Mouse (Mus musculus): ENCODE data around the gene Rab10. TPM values are rescaled to one million over a fixed set of nuclear protein-coding genes. Genes with fewer than 3 reads are reported as not detected.
A peak's percentile ranks its signal among the peaks of the same experiment; 100 is the strongest.

Gene Rab10
- polyA plus RNA-seq, 1 experiment: 108 TPM

DNA sequence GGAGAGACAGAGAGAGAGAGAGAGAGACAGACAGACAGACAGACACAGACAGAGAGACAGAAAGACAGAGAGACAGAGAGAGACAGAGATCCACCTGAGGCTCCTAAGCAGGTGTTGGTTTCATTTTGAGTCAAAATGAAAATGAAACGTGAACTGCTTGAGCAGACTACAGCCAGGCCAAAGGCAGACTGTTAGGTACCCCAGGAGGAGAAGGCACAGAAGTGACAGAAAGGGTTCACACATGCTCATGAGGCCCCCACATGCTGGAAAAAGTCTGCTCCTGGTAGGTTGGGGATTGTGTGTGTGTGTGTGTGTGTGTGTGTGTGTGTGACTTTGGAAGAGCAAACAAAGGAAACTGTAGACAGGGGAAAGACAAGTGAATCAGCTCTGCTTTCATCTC lies 29.2 kb upstream of the Rab10 start:
- no peak overlapping the region for H3K27ac ChIP-seq (ENCODE audit: insufficient read depth, low read length)
- TF ChIP-seq CTCF (IDR thresholded peaks at IDR 0.05; ENCODE audit: extremely low read depth, insufficient read depth, low read length) (no peak), POLR2A (IDR thresholded peaks at IDR 0.05; ENCODE audit: extremely low read depth, insufficient read depth, low read length) (no peak)
- no peaks in the 10 kb centered on the region for H3K4me1 ChIP-seq (ENCODE audit: control insufficient read depth, insufficient read depth, low read length)
- no peak overlapping the region for H3K4me3 ChIP-seq (ENCODE audit: insufficient read depth, low read length)

- H3K4me3 ChIP-seq (ENCODE audit: insufficient read depth, low read length): no peak overlapping the region
- H3K27ac ChIP-seq (ENCODE audit: insufficient read depth, low read length): no peak overlapping the region
- H3K4me1 ChIP-seq (ENCODE audit: control insufficient read depth, insufficient read depth, low read length): no peaks in the 10 kb centered on the region
- no peak for TF ChIP-seq POLR2A (IDR thresholded peaks at IDR 0.05; ENCODE audit: extremely low read depth, insufficient read depth, low read length)
- TF ChIP-seq CTCF (IDR thresholded peaks at IDR 0.05; ENCODE audit: extremely low read depth, insufficient read depth, low read length): no peak
Measured at GRCm38 (mm10) chr12:3329677-3330076, 19.9 kb upstream of the Rab10 start.

GRCm38 (mm10) chr12:3325232-3325631 lies 15.5 kb upstream of the Rab10 start:
- no peak overlapping the region for H3K4me3 ChIP-seq (ENCODE audit: insufficient read depth, low read length)
- TF ChIP-seq CTCF (IDR thresholded peaks at IDR 0.05; ENCODE audit: extremely low read depth, insufficient read depth, low read length): no peak
- H3K27ac ChIP-seq (ENCODE audit: insufficient read depth, low read length): no peak overlapping the region
- 0 out of 2 replicates have a peak, but pooled peaks cover 1% of the 10 kb centered on the region for H3K4me1 ChIP-seq (ENCODE audit: control insufficient read depth, insufficient read depth, low read length)

GRCm38 (mm10) chr12:3323241-3323640 lies 13.5 kb upstream of the Rab10 start:
- peak overlapping the region; percentile 67; the same call in 1 of the 2 replicates for H3K27ac ChIP-seq (ENCODE audit: insufficient read depth, low read length)
- H3K4me3 ChIP-seq (ENCODE audit: insufficient read depth, low read length): no peak overlapping the region

DNA sequence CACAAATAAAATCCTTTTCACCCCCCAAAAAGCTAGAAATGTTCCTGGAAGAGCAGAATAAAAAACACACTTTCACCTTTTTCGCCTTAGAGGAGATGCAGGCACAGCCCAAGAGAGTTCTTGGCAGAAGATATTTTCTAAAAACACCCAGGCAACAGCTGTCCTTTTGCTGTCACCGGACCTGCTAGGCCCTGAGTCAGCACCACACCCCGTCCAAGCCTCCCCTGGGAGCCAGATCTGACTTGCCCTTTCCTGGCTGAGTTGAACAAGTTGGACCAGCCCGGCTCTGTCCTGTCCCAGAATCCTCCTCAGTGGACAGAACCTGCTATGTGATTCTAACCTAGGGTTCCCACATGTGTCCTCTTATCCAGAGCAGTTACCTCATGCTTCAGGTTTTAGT lies 9.6 kb upstream of the Rab10 start:
- 0 out of 2 replicates have a peak, but pooled peaks cover 1% of the 10 kb centered on the region for H3K4me1 ChIP-seq (ENCODE audit: control insufficient read depth, insufficient read depth, low read length)
- H3K4me3 ChIP-seq (ENCODE audit: insufficient read depth, low read length): no peak overlapping the region
- TF ChIP-seq POLR2A (IDR thresholded peaks at IDR 0.05; ENCODE audit: extremely low read depth, insufficient read depth, low read length): no peak
- no peak for TF ChIP-seq CTCF (IDR thresholded peaks at IDR 0.05; ENCODE audit: extremely low read depth, insufficient read depth, low read length)
- no peak overlapping the region for H3K27ac ChIP-seq (ENCODE audit: insufficient read depth, low read length)

More at GRCm38 (mm10) chr12:3323241-3323640, 13.5 kb upstream of the Rab10 start:
- H3K4me1 ChIP-seq (ENCODE audit: control insufficient read depth, insufficient read depth, low read length): 0 out of 2 replicates have a peak, but pooled peaks cover 1% of the 10 kb centered on the region
- no peak for TF ChIP-seq CTCF (IDR thresholded peaks at IDR 0.05; ENCODE audit: extremely low read depth, insufficient read depth, low read length)
- TF ChIP-seq POLR2A (IDR thresholded peaks at IDR 0.05; ENCODE audit: extremely low read depth, insufficient read depth, low read length): no peak

DNA sequence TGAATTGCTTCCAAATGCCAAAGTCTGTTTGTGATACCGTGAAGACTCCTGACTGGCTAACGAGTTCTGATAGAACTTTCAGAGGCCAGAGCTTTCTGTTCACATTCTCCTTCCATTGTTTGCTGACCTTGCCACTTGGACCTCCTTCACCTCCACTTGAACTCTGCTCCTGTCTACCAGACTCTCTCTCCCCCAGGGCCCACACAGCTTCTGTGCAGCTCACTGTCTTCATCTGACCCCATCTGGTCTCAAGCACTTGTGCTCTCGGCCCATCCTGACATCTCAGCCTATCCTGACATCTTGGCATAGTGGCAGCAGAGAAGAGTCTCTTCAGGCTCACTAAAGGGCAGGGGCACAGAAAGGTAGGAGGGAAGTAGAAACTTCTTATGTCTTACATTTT lies 7.2 kb upstream of the Rab10 start:
- Histone ChIP-seq H3K4me3 (ENCODE audit: insufficient read depth, low read length) (no peak overlapping the region), H3K4me1 (ENCODE audit: control insufficient read depth, insufficient read depth, low read length) (no peaks in the 10 kb centered on the region), H3K27ac (ENCODE audit: insufficient read depth, low read length) (no peak overlapping the region)
- TF ChIP-seq CTCF (IDR thresholded peaks at IDR 0.05; ENCODE audit: extremely low read depth, insufficient read depth, low read length) (no peak), POLR2A (IDR thresholded peaks at IDR 0.05; ENCODE audit: extremely low read depth, insufficient read depth, low read length) (no peak)

DNA sequence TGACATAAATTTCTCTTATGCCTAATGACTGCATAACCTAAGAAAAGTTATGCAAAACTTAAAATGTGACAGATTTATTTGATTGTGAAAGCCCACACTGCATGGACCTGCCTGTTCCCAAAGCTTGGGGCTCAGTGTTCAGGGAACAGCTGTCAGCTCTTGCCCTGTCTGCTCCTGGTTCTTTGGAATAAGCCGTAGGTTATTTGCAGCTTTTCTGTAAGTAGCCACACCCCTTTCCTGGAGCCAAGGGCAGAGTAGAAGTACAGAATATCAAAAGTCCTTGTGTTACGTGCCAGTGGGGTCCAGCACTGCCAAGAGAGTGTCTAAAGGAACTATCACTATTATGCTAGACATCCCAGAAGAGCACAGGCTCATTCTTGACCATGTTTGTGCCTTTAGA lies 6.3 kb upstream of the Rab10 start:
- no peak overlapping the region for H3K27ac ChIP-seq (ENCODE audit: insufficient read depth, low read length)
- no peak overlapping the region for H3K4me3 ChIP-seq (ENCODE audit: insufficient read depth, low read length)
- TF ChIP-seq POLR2A (IDR thresholded peaks at IDR 0.05; ENCODE audit: extremely low read depth, insufficient read depth, low read length) (no peak), CTCF (IDR thresholded peaks at IDR 0.05; ENCODE audit: extremely low read depth, insufficient read depth, low read length) (no peak)

DNA sequence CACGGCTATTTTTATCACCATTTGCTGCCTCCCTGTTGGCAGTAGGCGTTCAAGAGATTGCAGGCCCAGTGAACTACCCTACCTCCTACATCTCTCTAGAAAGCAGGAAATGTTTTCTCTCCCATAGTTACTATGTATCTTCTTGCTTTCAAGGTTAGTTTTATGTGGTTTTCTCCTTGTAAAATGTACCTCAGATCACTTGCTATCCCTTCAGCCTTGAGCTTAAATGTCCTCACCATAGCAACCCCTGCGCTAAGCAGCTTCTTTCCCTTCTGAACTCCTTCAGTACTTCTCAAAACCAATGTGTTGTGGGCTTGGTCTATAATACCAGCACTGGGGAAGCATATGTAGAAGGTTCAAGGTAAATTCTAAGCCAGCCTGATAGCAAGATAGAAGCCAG lies 3.1 kb upstream of the Rab10 start:
- Histone ChIP-seq H3K4me1 (ENCODE audit: control insufficient read depth, insufficient read depth, low read length) (no peaks in the 10 kb centered on the region), H3K4me3 (ENCODE audit: insufficient read depth, low read length) (no peak overlapping the region), H3K27ac (ENCODE audit: insufficient read depth, low read length) (no peak overlapping the region)
- no peak for TF ChIP-seq POLR2A (IDR thresholded peaks at IDR 0.05; ENCODE audit: extremely low read depth, insufficient read depth, low read length)
- TF ChIP-seq CTCF (IDR thresholded peaks at IDR 0.05; ENCODE audit: extremely low read depth, insufficient read depth, low read length): no peak

More for the DNA sequence above, 6.3 kb upstream of the Rab10 start:
- H3K4me1 ChIP-seq (ENCODE audit: control insufficient read depth, insufficient read depth, low read length): no peaks in the 10 kb centered on the region

GRCm38 (mm10) chr12:3310321-3310692 lies 538 bp upstream of the Rab10 start:
- peak overlapping the region; percentile 58 for H3K4me3 ChIP-seq (ENCODE audit: insufficient read depth, low read length)
- peaks cover 4% of the 10 kb centered on the region; the same call in 1 of the 2 replicates for H3K4me1 ChIP-seq (ENCODE audit: control insufficient read depth, insufficient read depth, low read length)
- TF ChIP-seq CTCF (IDR thresholded peaks at IDR 0.05; ENCODE audit: extremely low read depth, insufficient read depth, low read length): no peak
- TF ChIP-seq POLR2A (IDR thresholded peaks at IDR 0.05; ENCODE audit: extremely low read depth, insufficient read depth, low read length): no peak
- peak overlapping the region; percentile 31; the same call in 1 of the 2 replicates for H3K27ac ChIP-seq (ENCODE audit: insufficient read depth, low read length)

DNA sequence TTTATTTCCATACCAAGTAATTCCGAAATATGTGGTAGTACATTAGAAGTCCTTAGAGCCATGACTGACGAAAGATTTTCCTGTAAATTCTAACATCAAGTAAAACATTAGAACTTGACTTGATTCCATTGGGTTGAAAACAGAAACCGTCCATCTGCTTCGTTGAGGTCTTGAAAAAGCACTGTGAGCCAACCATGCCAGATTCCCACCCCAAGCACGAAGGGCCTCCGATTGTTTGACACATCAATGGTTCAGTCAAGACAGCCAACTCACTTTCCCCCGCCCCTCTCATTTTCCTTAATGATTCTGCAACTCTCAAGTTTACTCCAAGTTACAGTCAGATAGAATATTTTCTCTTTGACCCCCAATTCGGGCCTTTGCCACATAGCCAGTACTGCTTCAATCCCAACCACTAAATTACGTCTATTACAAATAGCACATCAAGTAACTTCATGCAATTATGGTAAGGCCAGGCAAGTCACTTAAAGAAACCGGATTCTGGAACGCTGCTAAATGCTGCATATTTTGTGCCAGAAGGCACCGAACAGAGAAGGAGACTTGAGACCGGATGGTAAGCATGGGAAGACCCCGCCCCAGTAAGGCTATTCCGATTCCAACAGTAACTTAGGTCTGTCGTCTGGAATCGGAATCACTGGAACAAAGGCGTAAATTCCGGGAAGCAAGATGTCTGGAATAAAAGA lies 1.1 kb downstream of the Rab10 start:
- peak overlapping the region; percentile 96; the same call in 1 of the 2 replicates for H3K27ac ChIP-seq (ENCODE audit: insufficient read depth, low read length)
- peak overlapping the region; percentile 58 for H3K4me3 ChIP-seq (ENCODE audit: insufficient read depth, low read length)
- TF ChIP-seq CTCF (IDR thresholded peaks at IDR 0.05; ENCODE audit: extremely low read depth, insufficient read depth, low read length): no peak
- TF ChIP-seq POLR2A (IDR thresholded peaks at IDR 0.05; ENCODE audit: extremely low read depth, insufficient read depth, low read length): no peak
- peaks cover 4% of the 10 kb centered on the region; the same call in 1 of the 2 replicates for H3K4me1 ChIP-seq (ENCODE audit: control insufficient read depth, insufficient read depth, low read length)

All from cortical plate, adult 2 months (tissue).